Mouse (Mus musculus) heart, embryonic 10.5 days (tissue): ENCODE measurements around the gene St7l. TPM values are rescaled to one million over a fixed set of nuclear protein-coding genes. Genes with fewer than 3 reads are reported as not detected.

Experiments
- DNase-seq: peaks from one replicate; pipeline ENCODE4 v3.0.0-alpha.2; 2017; ENCODE audit warnings: low spot score
- H3K27ac ChIP-seq: fragments of 300-500 bp; sonication (generic); 2 replicates; pipeline ENCODE4 v1.5.1; 2016; ENCODE audit warnings: mild to moderate bottlenecking
- H3K27me3 ChIP-seq: fragments of 300-500 bp; sonication (generic); 2 replicates; pipeline ENCODE4 v1.6.1; 2016; ENCODE audit warnings: mild to moderate bottlenecking; ENCODE audit not compliant: poor library complexity, insufficient read depth, severe bottlenecking
- H3K36me3 ChIP-seq: fragments of 300-500 bp; sonication (generic); 2 replicates; pipeline ENCODE4 v1.6.1; 2016; ENCODE audit warnings: mild to moderate bottlenecking, moderate library complexity
- H3K4me1 ChIP-seq: fragments of 300-500 bp; sonication (generic); 2 replicates; pipeline ENCODE4 v1.6.1; 2016; ENCODE audit warnings: mild to moderate bottlenecking
- H3K4me3 ChIP-seq: fragments of 300-500 bp; sonication (generic); 2 replicates; pipeline ENCODE4 v1.5.1; 2016; ENCODE audit warnings: mild to moderate bottlenecking, moderate library complexity
- H3K9me3 ChIP-seq: fragments of 300-500 bp; sonication (generic); 2 replicates; pipeline ENCODE4 v1.6.1; 2016; ENCODE audit warnings: mild to moderate bottlenecking, moderate library complexity
- WGBS: fragments of 180-500 bp; shearing (Covaris S2); methylation state at CpG from one replicate; pipeline ENCODE4 v1.1.7; 2016; 5-methylcytosine and 5-hydroxymethylcytosine counted together
- polyA plus RNA-seq: library from polyadenylated mRNA; unstranded; fragments of >200 nt; fragmentation: Nextera tagmentation; extraction: Ambion mirVana; gene quantifications from 2 replicates; pipeline ENCODE4 v1.2.1, GENCODE M21; 2016

St7l gene
- polyA plus RNA-seq, 1 experiment from 2014 or later: 32.2 TPM

DNA sequence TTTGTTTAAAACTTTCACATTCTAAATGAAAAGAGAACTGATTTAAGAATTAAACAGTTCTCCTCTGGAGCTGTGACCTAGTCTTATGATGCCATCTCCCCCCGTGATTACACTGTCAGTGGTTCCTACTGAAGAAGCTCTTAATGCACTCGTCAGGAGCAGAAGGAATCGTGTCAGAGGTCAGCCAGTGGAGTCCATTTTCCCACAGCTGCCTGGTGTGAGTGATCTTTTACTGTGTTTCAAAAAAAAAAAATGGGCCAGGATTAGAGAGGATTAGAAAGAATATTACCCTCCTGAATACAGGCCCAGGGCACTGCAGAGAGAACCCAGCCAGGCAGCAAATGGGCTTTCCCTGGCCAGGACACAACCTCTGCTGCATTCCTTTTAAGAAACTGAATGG, 51.2 kb downstream of the St7l start:
- Histone ChIP-seq H3K4me1 (no peaks in the 10 kb centered on the region), H3K27ac (no peak overlapping the region), H3K36me3 (peaks cover 25% of the 10 kb centered on the region), H3K4me3 (no peak overlapping the region), H3K27me3 (no peaks in the 10 kb centered on the region), H3K9me3 (no peaks in the 10 kb centered on the region)
- DNase-seq: no peak
- 60% methylated on average over 3 of the region's 3 CpGs for WGBS

DNA sequence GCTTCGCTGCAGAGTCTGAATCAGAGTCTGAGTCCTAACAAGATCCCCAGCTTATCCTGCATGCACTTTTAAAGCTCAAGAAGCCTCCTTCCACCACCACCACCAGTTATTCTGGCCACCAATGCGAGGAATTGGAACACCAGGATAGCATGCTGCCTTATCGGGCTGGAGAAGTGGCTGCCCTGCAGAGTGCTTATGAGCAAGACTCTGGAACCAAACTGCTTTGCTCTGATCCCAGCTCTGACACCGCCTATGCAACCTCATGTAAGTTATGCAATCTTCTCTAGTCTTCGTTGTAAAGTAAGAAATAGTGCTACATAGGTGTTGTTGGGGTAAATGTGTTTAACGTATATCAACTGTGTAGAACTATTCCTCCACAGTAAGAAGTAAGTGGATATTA, 65.6 kb downstream of the St7l start:
- Histone ChIP-seq H3K36me3 (peaks cover 32% of the 10 kb centered on the region), H3K4me3 (no peak overlapping the region), H3K27ac (no peak overlapping the region), H3K27me3 (no peaks in the 10 kb centered on the region), H3K9me3 (no peaks in the 10 kb centered on the region), H3K4me1 (no peaks in the 10 kb centered on the region)
- DNase-seq: no peak
- WGBS: 87% methylated on average over 6 of the region's 6 CpGs

DNA sequence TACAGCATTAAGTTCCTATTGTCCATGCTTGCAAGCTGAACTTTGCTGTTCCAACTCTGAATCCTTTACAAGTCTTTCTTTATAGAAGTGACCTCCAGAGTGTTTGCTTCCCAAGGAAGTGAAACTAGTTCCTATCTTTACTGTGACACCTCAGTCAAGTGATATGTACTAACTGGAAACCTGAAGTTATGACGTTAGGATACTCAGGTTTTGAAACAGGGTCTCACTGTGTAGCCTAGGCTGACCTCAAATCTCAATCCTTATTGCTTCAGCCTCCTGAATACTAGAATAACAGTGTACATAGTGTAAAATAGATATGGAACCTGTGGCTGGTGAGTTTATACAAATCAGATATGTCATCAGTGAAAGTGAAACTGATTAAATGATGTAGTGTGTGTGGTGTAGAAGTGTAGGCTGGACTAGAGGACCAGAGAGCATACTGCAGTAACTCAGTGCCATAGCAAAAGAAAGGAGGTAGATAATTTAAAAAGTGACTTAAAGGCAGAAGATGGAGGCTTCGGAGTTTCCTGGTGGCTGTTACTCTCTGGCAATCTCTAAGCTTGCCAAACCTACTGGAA, 74.0 kb downstream of the St7l start:
- no peak overlapping the region for H3K4me3 ChIP-seq
- H3K4me1 ChIP-seq: peaks cover 42% of the 10 kb centered on the region
- no peaks in the 10 kb centered on the region for H3K27me3 ChIP-seq
- H3K27ac ChIP-seq: no peak overlapping the region
- no peaks in the 10 kb centered on the region for H3K9me3 ChIP-seq
- no peak for DNase-seq
- peaks cover 23% of the 10 kb centered on the region for H3K36me3 ChIP-seq
- WGBS: 75% methylated on average over 2 of the region's 2 CpGs

DNA sequence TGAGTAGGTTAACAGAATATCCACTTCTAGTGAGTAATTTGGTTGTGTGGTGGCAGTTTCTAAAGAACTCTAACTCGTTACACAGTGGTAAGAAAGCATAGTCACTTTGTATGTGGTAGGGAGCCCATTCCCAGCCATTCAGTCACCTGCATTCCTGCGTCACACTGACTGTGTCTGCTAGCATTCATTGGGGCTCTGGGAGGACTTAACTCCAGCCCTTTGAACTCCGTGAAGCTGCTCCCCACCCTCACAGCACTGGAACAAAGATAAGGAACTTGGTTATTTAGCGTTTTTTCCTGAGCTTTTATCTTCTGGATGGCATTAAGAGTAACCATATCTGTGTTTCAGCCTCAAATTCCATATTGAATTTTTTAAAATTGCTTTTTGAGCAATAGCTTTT, 74.5 kb downstream of the St7l start:
- WGBS: 32% methylated on average over 4 of the region's 4 CpGs
- H3K4me3 ChIP-seq: no peak overlapping the region
- no peaks in the 10 kb centered on the region for H3K27me3 ChIP-seq
- no peaks in the 10 kb centered on the region for H3K9me3 ChIP-seq
- H3K27ac ChIP-seq: no peak overlapping the region
- H3K36me3 ChIP-seq: peaks cover 23% of the 10 kb centered on the region
- peaks cover 47% of the 10 kb centered on the region for H3K4me1 ChIP-seq
- DNase-seq: no peak

GRCm38 (mm10) chr3:104940691-104941090, 76.9 kb downstream of the St7l start:
- DNase-seq: no peak
- Histone ChIP-seq H3K4me1 (peaks cover 68% of the 10 kb centered on the region), H3K36me3 (peaks cover 14% of the 10 kb centered on the region), H3K9me3 (no peaks in the 10 kb centered on the region), H3K27ac (no peak overlapping the region), H3K27me3 (no peaks in the 10 kb centered on the region), H3K4me3 (no peak overlapping the region)
- 36% methylated on average over 6 of the region's 6 CpGs for WGBS

GRCm38 (mm10) chr3:104942682-104943081, 78.9 kb downstream of the St7l start:
- 20% methylated on average over 5 of the region's 5 CpGs for WGBS
- peak overlapping the region; percentile 69 for H3K27ac ChIP-seq
- no peaks in the 10 kb centered on the region for H3K9me3 ChIP-seq
- no peaks in the 10 kb centered on the region for H3K27me3 ChIP-seq
- DNase-seq: peak; percentile 67
- no peak overlapping the region for H3K4me3 ChIP-seq
- H3K4me1 ChIP-seq: peaks cover 68% of the 10 kb centered on the region
- peaks cover 25% of the 10 kb centered on the region for H3K36me3 ChIP-seq

DNA sequence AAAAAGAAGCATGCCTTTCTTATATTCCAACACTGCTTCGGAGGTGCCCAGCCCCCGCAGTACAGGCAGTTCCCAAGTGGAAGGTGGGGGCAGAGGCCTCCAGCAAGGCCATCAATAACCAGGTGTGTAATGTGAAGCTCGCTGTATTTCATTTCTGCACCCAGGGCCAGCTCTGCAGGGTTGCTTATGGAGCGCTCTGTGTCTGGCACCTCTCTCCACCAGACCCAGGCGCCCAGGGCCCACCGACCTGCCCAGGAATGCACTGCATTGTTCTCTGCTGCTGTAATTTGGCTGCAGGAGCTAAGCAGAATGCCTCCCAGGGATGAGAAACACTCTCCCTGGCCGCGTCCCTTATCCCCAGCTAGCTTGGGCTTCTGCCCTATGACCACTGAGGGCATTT, 79.5 kb downstream of the St7l start:
- Histone ChIP-seq H3K27me3 (no peaks in the 10 kb centered on the region), H3K9me3 (no peaks in the 10 kb centered on the region), H3K4me1 (peaks cover 62% of the 10 kb centered on the region), H3K27ac (peak overlapping the region; percentile 69), H3K36me3 (peaks cover 29% of the 10 kb centered on the region), H3K4me3 (no peak overlapping the region)
- peak; percentile 71 for DNase-seq
- 33% methylated on average over 8 of the region's 8 CpGs for WGBS

GRCm38 (mm10) chr3:104944894-104945293, 81.1 kb downstream of the St7l start:
- Histone ChIP-seq H3K4me3 (no peak overlapping the region), H3K36me3 (peaks cover 29% of the 10 kb centered on the region), H3K4me1 (peaks cover 52% of the 10 kb centered on the region), H3K9me3 (no peaks in the 10 kb centered on the region), H3K27me3 (no peaks in the 10 kb centered on the region), H3K27ac (0 out of 2 replicates have a peak overlapping the region, but pooled peaks have one; percentile 59)
- WGBS: 67% methylated on average over 9 of the region's 9 CpGs
- DNase-seq: peak; percentile 67

DNA sequence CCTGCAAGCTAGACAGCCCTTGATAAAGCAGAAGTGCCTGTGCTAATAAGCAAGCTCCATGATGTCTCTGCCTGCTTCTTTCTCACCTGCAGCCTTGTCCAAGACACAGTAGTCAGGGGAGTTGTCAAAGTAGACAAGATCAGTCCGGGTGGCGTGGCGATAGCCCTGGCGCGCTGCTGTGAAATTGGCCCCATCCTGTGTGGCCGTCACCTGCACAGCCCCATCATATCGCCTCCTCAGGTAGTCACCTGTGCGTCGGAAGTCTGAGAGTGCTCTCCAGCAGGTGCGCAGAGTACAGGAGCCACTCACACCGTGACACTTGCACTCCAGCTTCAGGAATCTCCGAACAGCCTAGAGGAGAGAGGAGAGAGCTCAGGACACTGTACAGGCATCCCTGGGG, 87.1 kb downstream of the St7l start:
- Histone ChIP-seq H3K27me3 (no peaks in the 10 kb centered on the region), H3K4me3 (no peak overlapping the region), H3K9me3 (no peaks in the 10 kb centered on the region), H3K27ac (no peak overlapping the region), H3K36me3 (peaks cover 68% of the 10 kb centered on the region), H3K4me1 (peaks cover 6% of the 10 kb centered on the region; the same call in 1 of the 2 replicates)
- 94% methylated on average over 12 of the region's 12 CpGs for WGBS
- DNase-seq: peak; percentile 53

DNA sequence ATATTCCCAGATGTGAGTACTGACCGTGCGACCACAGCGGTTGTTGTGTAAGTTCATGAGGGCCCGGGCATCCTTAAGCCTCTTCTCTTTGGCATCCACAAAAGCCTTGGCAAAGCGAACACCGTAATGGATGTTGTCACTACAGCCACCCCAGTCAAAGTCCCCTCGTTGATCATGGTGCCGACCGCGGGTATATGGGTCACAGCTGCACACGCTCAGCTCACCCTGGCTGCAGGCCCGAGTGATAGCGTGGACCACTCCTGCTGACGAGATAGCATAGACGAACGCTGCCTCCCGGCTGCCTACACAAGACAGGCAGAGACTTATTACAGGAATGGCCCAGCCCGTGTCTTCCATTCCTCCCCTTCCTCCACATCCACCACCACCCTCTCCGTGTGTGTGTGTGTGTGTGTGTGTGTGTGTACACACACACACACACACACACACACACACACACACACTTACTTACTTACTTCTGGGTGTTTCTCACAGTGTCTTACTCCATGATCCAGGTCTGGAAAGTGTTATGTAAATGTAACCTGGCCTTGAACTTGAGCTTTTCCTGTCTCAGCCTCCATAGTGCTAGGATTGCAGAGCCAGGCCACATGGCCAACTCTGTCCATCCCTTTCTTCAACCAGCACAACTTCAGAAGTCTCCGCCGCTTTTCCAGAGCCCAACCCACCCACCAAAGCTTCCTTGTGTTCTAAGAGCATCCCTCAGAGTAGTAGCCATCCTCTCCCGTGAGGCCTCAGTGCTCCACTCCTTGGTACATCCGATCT, 89.3 kb downstream of the St7l start:
- no peak overlapping the region for H3K27ac ChIP-seq
- no peak overlapping the region for H3K4me3 ChIP-seq
- peaks cover 57% of the 10 kb centered on the region for H3K36me3 ChIP-seq
- DNase-seq: peak; percentile 73
- H3K4me1 ChIP-seq: peaks cover 15% of the 10 kb centered on the region; the same call in 1 of the 2 replicates
- H3K9me3 ChIP-seq: no peaks in the 10 kb centered on the region
- 79% methylated on average over 23 of the region's 23 CpGs for WGBS
- no peaks in the 10 kb centered on the region for H3K27me3 ChIP-seq

GRCm38 (mm10) chr3:104954137-104954536, 90.3 kb downstream of the St7l start:
- H3K36me3 ChIP-seq: peaks cover 49% of the 10 kb centered on the region
- DNase-seq: peak; percentile 58
- no peak overlapping the region for H3K4me3 ChIP-seq
- WGBS: 92% methylated on average over 3 of the region's 3 CpGs
- H3K27ac ChIP-seq: no peak overlapping the region
- H3K9me3 ChIP-seq: no peaks in the 10 kb centered on the region
- H3K27me3 ChIP-seq: peaks cover 9% of the 10 kb centered on the region
- H3K4me1 ChIP-seq: peaks cover 15% of the 10 kb centered on the region; the same call in 1 of the 2 replicates

- Histone ChIP-seq H3K4me3 (no peak overlapping the region), H3K36me3 (peaks cover 49% of the 10 kb centered on the region), H3K4me1 (peaks cover 15% of the 10 kb centered on the region; the same call in 1 of the 2 replicates), H3K27ac (no peak overlapping the region), H3K9me3 (no peaks in the 10 kb centered on the region), H3K27me3 (peaks cover 13% of the 10 kb centered on the region)
- WGBS: 93% methylated on average over 15 of the region's 15 CpGs
- peak; percentile 53 for DNase-seq
Measured at GRCm38 (mm10) chr3:104954551-104954950, 90.7 kb downstream of the St7l start.

DNA sequence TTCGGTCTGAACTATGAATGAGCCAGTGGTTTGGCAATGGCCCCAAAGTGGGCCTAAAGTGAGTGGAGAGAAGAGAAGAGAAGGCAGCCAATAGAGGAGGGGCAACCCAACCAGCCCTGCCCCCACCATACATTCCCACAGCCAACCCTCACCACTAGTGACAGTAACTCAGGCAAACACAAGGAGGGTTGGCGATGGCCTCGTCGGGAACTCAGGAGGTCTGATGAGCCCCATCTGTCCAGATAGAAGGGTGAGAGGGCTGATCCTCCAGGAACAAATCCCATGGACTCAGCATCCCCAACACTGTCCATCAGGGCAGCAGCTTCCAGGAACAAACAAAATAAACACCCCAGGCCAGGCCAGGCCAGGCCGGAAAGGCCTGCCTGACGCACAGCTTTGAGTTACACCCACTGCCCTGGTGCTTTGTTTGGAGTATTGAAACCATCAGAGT, 92.4 kb downstream of the St7l start:
- Histone ChIP-seq H3K9me3 (no peaks in the 10 kb centered on the region), H3K4me1 (peaks cover 28% of the 10 kb centered on the region), H3K36me3 (peaks cover 37% of the 10 kb centered on the region), H3K4me3 (no peak overlapping the region), H3K27me3 (peaks cover 29% of the 10 kb centered on the region), H3K27ac (no peak overlapping the region)
- WGBS: 66% methylated on average over 6 of the region's 6 CpGs
- DNase-seq: peak; percentile 68
